Mouse (Mus musculus) common myeloid progenitor, adult 5-6 weeks (primary cell): ENCODE results near the gene Tdrd6. TPM values are rescaled to one million over a fixed set of nuclear protein-coding genes. Genes with fewer than 3 reads are reported as not detected.

Source experiments
- ATAC-seq: replicated peaks from 2 replicates; pipeline ENCODE4 v1.8.0; 2016; ENCODE audit warnings: low read depth, mild to moderate bottlenecking, moderate TSS enrichment, inconsistent platforms; ENCODE audit not compliant: poor library complexity, severe bottlenecking
- total RNA-seq: library from RNA; stranded (forward); fragments of 200-1000, 187-1606 nt; gene quantifications from 2 replicates; pipeline ENCODE4 v1.2.3, GENCODE M21; 2017

The Tdrd6 gene
- total RNA-seq, 1 experiment from 2014 or later = not detected

DNA sequence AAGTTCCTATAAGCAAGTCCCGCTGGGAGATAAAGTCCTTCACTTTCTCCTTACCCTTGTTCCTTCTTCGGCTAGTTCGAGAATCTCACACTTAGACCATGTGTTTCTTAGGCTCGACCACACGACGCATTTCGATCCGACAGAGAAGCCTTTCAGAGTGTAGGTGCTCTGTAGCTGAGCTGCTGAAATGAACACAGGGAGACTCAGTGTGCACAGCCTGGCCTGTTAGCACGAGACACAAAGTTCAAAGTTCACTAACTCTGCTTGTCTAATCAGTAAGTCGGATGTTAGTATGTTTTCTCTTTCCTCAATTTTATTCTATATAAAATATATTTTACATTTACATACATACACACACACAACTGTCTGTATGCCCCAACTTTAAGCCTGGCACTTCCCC, 8.0 kb downstream of the Tdrd6 start:
- ATAC-seq = no peak

DNA sequence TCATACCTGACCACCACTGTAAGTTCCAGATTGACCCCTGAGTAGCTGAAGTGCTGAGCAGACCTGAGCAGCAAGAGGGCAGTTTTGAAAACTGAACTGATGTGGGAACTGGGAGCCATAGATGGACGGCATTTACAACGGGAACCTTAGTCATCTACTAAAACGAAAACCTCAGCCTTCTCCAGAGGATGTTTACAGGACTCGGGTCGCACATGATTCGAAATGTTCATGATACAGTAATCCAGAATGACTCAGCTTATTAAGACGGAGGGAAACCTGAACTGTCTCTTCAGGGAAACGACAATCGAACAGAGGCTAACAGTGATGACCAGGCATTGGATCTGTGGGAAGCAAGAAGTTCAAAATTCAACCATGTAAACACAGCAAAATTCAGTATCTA, 10.9 kb downstream of the Tdrd6 start:
- no peak for ATAC-seq

DNA sequence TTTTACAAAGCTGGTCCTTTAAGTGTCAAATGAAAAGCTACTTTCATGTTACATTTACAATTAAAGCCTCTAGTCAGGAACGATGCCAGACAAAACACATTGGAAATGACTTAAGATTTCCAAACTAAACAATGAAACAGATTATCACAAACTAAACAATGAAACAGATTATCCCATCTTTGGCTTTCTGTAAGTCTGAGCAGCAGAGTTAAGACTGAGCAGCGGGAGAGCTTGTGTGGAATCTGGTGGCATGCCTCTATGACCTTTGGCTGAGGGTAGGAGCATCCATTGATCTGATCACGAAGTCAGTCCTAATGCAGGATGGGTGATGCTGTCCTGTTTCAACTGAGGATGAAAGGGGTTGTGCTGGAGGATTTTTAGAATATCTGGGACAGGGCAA, 17.9 kb downstream of the Tdrd6 start:
- ATAC-seq = no peak

DNA sequence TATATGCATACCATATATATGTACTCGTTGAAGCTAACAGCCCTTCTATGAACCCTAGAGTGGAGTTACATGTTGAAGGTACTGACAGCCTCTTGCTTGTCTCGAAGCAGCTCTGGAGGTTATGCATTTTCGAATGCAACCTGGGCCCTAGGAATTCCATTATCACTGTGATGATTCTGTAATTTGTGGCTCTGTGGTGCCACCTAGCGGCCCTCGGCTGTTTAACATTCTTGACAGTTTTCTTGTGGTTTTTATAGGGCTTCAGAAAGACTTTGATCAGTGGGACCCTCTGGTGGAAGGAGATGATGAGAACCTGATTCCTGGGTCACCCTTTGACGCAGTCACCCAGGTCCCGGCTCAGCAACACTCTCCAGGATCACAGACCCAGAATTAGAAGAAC, 18.5 kb downstream of the Tdrd6 start:
- ATAC-seq = peak; percentile 61

DNA sequence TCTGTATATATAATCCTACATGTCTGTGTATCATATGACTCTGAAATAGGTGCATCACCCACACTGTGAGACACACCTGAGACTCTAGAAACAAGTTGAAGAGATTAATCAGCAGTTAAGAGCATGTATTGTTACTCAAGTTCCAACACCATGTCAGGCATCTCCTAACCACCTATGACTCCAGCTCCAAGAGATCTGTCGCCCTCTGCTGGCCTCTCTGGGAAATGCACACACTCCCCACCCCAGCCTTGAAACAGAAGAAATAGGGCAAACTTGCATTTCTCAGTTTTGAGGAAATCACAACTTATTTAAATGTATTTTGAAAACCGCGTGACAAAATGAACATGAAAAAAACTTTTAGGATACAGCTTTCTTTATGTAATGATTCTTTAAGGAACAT, 23.4 kb downstream of the Tdrd6 start:
- ATAC-seq = peak; percentile 94

DNA sequence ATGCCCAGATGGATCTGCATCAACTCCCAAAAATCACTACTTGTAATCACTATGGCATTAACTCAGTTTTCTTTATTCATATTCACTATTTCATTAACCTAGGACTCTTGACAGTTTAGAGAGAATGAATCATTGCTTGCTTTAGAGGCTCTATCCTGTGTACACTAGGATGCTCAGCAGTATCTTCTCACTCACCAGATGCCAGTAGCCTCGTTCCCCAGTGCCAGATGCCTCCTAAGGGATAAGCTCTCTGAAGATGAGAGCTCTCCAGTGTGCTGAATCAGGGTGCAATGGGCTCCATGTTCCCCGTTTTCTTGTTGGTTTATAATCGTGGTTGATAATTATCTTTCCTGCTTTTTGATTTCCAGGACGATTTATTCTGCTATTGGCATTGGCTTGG, 31.4 kb downstream of the Tdrd6 start:
- ATAC-seq = no peak

DNA sequence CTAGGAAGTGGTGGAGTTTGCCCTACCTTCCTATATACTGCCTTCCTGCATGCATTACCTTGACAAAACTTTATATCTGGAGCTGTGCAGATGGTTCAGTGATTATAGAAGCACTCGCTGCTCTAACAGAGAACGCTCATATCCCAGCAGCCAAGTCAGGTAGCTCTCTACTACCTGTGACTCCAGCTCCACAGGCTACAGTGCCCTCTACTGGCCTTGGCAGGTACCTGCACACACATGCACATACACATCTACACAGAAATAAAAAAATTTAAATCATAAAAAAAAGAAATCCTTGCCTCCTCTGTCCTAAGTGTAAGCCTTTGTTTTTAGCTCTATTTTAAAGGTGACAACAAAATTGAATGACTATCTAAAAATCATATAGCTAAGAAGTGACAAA, 32.4 kb downstream of the Tdrd6 start:
- no peak for ATAC-seq

DNA sequence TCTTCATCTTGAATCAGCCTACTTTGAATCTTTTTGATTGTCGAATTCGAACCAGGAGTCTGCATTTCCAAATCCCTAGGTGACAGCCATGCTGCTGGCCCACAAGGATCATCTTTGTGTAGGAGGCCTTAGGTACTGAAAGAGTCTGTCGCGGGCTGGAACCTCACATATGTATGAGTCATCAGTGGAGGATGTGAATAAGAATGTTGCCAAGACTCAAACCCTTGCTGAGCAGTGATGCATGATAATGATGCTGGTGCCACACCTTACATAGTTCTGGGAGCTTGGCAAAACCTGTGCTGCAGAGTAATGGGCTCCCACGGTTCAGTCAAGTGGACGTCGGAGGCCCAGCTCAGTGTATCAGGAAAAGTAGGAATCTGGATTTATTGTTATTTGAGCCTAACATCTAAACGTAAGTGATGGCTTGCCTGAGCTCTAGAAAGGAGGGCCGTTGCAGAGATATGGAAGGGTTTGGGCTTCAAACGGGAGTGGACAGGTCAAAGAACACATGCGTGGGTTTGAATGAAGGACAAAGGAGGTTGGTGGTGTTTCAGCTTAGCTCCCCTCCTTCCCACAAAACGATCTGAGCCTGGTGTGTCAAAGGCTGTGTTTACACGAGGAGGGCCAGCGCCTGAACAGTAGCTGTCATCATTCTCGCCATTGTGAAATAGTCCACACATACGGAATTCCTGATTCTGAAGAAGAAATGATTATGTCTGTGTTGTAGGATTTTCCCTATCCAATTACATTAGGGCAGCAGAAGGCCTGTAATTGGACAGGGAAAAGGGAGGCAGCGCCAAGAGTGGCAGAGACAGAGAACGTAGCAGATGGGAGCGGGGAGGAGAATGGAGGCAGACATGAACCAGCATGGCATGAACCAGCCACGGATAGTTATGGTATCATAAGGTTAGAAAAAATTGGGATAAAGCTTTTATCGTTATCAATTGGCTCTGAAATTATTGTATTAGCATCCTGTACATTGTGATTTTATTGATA, 37.5 kb downstream of the Tdrd6 start:
- ATAC-seq = no peak

DNA sequence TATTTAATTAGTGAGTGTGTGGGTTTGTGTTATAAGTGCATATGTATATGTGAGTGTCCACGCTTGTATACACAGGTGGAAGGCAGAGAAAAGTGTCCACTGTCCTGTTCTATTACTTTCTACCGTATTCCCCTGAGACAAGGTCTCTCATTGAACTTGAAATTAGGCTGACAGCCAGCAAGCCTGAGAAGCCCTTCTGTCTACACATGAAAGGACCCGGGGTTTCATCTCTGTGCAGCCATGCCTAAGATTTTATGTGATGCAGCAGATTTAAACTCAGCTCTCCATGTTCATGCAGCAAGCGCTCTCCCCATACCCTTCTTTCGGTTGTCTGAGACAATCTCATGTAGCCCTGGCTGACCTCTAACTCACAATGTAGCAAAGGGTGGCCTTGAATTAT, 39.6 kb downstream of the Tdrd6 start:
- ATAC-seq = no peak

DNA sequence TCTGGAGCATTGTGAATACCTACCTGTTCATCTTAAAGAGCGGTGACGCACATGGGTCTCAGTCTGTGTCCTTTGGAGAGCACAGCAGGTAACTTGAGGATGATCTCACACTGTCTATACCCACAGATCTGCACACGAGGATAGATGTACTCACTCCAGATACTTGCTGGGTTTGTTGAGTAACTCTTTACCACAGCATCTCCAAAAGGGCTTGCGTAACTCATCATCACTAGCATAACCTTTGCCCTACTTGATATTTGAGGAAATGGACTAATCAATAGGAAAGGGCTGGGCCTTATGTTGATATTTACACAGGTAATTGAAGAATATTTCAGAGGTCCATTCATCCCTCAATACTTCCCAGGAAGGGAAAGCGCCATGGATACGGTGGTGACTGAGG, 40.3 kb downstream of the Tdrd6 start:
- no peak for ATAC-seq

DNA sequence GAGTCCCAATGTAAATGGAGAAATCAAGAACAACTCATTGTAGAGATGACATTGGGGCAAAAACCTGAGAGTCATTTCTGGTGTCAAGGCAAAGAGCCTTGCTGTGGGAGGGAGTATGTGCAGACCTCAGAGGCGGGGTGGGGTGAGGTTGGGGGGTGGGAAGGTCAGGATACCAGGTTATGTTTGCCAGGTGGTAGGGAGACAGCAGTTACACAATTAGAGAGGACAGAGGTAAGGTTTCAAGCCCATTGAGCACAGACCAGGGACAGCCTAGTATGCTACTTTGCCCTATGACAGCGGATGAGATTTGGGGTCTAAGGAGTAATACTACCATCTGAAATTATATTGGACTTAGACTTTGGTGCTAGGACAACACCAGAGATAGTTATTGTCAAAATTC, 42.8 kb downstream of the Tdrd6 start:
- ATAC-seq = no peak

DNA sequence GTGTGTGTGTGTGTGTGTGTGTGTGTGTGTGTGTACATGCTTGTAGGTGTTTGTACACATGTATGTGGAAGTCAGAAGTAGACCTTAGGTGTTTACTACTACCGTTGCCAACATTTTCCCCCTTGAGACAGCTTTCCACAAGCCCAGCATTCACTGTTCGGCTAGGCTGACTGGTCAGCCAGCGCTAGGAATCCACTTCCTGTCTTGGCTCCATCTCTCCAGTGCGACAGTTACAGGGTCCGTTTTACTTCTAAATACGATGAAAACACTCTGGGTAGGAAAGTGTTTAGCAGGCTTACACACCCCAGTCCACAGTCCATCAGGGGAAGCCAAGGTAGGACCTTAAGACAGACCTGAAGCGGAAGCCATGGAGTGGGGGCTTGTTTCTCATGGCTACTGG, 45.3 kb downstream of the Tdrd6 start:
- ATAC-seq = no peak

DNA sequence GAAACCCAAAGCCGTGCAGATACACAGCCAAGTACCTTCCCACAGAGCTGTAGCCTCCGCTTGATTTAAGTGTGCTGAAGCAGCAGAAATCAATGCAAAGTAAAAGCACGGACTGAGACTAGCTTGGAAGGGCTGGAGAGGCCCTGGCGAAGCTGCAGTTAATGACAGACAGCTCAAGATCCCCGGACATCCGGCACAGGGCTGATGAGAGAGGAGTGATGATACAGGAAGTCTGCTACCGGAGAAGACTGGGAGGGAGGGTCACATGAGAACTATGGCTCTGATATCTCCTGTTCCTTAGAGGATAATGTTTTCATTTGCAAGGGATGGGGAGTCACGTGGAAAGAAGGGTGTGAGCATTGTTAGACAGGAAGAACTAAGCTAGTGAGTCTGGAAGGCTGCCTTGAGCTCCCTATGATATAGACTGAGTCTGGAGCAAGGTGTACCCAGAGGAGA, 49.1 kb downstream of the Tdrd6 start:
- no peak for ATAC-seq

DNA sequence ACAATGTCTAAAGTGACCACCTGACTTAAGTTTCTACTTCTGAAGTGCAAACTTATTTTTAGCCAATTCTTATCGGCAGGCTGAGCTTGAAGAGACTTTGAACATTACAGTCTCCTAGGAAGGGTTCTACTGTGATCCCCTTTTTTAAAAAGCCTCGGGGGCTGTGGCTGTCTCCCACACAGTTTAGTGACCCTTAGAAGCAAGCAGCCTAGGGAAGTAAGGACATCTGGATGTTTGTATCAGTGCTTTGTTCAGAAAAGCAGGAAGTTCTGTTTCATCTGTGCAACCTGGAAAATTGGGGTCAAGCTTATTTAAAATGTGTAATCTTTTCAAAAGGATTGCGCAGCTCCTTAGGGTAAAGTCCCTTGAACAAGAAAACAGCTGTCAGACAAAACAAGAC, 49.6 kb downstream of the Tdrd6 start:
- ATAC-seq = no peak

DNA sequence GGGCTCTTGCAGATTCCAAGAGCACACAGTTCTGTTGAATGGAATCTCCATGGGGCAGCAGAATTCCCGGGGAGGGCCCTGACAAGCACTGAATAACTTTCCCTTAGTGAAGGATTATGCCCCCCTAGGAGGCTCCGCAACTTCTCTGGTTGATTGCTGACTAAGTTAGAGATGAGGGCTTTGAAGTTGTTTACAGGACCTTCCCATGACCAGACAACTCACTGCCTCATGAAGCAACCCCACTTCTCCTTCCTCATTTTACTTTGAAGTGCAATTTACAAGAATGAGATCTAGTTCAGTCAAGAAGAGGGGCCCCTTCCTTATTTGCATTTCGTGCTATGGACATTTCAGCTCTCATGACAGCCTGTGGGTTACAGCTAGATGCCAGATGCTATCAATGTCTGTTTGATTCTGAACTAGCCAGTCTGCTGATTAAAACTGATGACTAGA, 56.5 kb downstream of the Tdrd6 start:
- ATAC-seq = peak; percentile 88

DNA sequence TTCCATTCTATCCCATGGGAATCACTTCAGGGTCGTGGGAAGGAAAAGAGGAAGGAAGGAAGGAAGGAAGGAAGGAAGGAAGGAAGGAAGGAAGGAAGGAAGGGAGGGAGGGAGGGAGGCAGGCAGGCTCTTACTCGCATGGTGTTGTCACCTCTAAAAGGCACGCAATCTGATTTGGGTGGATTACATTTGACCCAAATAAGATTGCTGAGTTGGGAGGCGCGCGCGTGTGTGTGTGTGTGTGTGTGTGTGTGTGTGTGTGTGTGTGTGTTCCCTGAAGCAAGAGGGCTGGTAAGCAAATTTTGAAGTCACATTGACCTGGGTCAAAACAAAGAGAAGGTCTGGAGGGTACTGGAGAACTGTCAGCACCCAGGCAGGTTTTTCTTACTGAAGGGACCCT, 60.8 kb downstream of the Tdrd6 start:
- ATAC-seq = no peak

DNA sequence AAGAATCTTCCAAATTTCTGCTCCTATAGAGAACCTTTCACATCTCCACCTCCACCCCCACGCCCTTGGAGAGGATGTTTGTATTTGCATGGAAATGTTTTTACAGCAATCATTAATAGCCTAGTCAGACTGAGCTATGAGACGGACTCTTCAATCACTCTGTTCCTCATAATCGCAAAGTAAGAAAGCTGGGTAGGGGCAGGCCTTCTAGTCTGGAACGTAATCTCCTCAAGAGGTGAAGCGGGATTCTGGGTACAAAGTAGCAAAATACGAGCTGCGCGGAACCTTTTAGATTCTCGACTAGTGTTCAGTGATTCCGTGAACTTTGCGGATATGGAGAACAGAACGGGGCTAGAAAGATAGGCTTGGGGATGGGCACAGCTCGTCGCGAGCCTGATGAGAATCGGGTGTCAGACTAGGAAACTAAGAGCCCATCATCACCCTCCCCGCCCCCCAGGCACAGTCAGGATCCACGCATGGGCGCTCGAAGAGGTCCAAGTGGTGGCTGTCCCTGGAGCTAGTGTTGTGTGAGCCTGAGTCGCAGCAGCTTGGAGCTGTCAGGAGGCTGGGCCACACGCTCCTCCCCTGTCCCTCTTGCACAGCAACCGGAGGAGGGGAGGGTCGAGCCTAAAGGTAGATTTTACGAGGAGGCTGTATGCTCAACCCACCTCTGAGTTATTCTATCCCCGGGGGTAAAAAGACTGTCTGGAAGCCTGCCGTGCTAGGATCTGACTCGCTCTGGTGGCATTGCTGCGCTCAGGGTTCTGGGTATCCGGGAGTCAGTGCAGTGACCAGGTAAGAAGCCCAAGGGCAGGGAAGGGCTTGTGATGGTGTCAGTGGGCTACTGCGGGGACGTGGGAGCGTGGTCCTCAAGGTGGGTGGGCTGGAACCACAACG, 61.9 kb downstream of the Tdrd6 start, which contains the start of gene Pla2g7:
Pla2g7 (plus strand) TSS at position 107 of the 897 bp plus-strand sequence.
- peak; percentile 63 for ATAC-seq

DNA sequence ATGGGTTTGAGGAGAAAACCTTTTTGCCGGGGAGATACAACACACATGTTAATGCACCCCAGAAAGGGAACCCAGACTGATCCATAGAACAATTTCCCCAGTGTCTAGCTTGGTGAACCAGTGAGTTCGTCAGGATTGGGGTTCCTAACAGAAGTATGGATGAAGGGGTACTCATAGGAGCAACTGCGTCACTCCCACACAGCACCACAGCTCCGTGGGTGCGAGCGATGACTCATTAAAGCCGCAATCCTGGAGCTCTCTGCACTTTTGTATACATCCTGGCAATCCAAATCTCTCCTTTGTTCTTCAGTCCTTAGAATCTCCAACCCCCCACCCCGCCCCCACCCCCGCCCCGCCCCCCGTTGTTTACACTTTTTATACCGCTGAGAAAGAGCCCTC, 62.5 kb downstream of the Tdrd6 start:
- ATAC-seq = no peak
